Mouse (Mus musculus): ENCODE measurements around the gene Itgb1bp1.

Itgb1bp1 gene

GRCm38 (mm10) chr12:21247711-21248392 lies 38.2 kb downstream of the Itgb1bp1 start:
- Histone ChIP-seq H3K36me3 (ENCODE audit: insufficient read depth, low read length) (peaks cover 45% of the 10 kb centered on the region), H3K9me3 (ENCODE audit: low read length) (no peaks in the 10 kb centered on the region), H3K27me3 (ENCODE audit: insufficient read depth, low read length) (no peaks in the 10 kb centered on the region), H3K4me3 (replicated peaks; ENCODE audit: low read length) (no peak overlapping the region), H3K4me1 (replicated peaks; ENCODE audit: low read depth, low read length) (0 out of 2 replicates have a peak, but pooled peaks cover 2% of the 10 kb centered on the region)
- TF ChIP-seq POU5F1 (IDR thresholded peaks at IDR 0.05; ENCODE audit: borderline replicate concordance, low read length): no peak
- TF ChIP-seq CTCF (conservative IDR thresholded peaks at IDR 0.05; ENCODE audit: low read length): no peak
- TF ChIP-seq NANOG (IDR thresholded peaks at IDR 0.05; ENCODE audit: borderline replicate concordance, low read length): no peak

GRCm38 (mm10) chr12:21244375-21244960 lies 41.6 kb downstream of the Itgb1bp1 start:
- Histone ChIP-seq H3K4me1 (replicated peaks; ENCODE audit: low read depth, low read length) (no peaks in the 10 kb centered on the region), H3K36me3 (ENCODE audit: insufficient read depth, low read length) (peaks cover 27% of the 10 kb centered on the region), H3K4me3 (replicated peaks; ENCODE audit: low read length) (no peak overlapping the region), H3K9me3 (ENCODE audit: low read length) (no peaks in the 10 kb centered on the region), H3K27me3 (ENCODE audit: insufficient read depth, low read length) (no peaks in the 10 kb centered on the region)
- TF ChIP-seq POU5F1 (IDR thresholded peaks at IDR 0.05; ENCODE audit: borderline replicate concordance, low read length): no peak
- TF ChIP-seq CTCF (conservative IDR thresholded peaks at IDR 0.05; ENCODE audit: low read length): no peak
- TF ChIP-seq NANOG (IDR thresholded peaks at IDR 0.05; ENCODE audit: borderline replicate concordance, low read length): no peak

GRCm38 (mm10) chr12:21241965-21242364 lies 44.1 kb downstream of the Itgb1bp1 start:
- TF ChIP-seq NANOG (IDR thresholded peaks at IDR 0.05; ENCODE audit: borderline replicate concordance, low read length) (no peak), CTCF (conservative IDR thresholded peaks at IDR 0.05; ENCODE audit: low read length) (no peak), POU5F1 (IDR thresholded peaks at IDR 0.05; ENCODE audit: borderline replicate concordance, low read length) (no peak)
- Histone ChIP-seq H3K36me3 (ENCODE audit: insufficient read depth, low read length) (peaks cover 17% of the 10 kb centered on the region), H3K9me3 (ENCODE audit: low read length) (no peaks in the 10 kb centered on the region), H3K27me3 (ENCODE audit: insufficient read depth, low read length) (no peaks in the 10 kb centered on the region), H3K4me1 (replicated peaks; ENCODE audit: low read depth, low read length) (no peaks in the 10 kb centered on the region), H3K4me3 (replicated peaks; ENCODE audit: low read length) (no peak overlapping the region)

GRCm38 (mm10) chr12:21234560-21234959 lies 51.5 kb downstream of the Itgb1bp1 start:
- no peak for TF ChIP-seq CTCF (conservative IDR thresholded peaks at IDR 0.05; ENCODE audit: low read length)
- TF ChIP-seq POU5F1 (IDR thresholded peaks at IDR 0.05; ENCODE audit: borderline replicate concordance, low read length): no peak
- no peak for TF ChIP-seq NANOG (IDR thresholded peaks at IDR 0.05; ENCODE audit: borderline replicate concordance, low read length)
- peaks cover 1% of the 10 kb centered on the region for H3K4me1 ChIP-seq (replicated peaks; ENCODE audit: low read depth, low read length)
- H3K4me3 ChIP-seq (replicated peaks; ENCODE audit: low read length): no peak overlapping the region
- H3K27me3 ChIP-seq (ENCODE audit: insufficient read depth, low read length): no peaks in the 10 kb centered on the region
- no peaks in the 10 kb centered on the region for H3K9me3 ChIP-seq (ENCODE audit: low read length)
- H3K36me3 ChIP-seq (ENCODE audit: insufficient read depth, low read length): peaks cover 17% of the 10 kb centered on the region

GRCm38 (mm10) chr12:21233727-21234126 lies 52.4 kb downstream of the Itgb1bp1 start:
- H3K4me1 ChIP-seq (replicated peaks; ENCODE audit: low read depth, low read length): peaks cover 10% of the 10 kb centered on the region
- peaks cover 12% of the 10 kb centered on the region for H3K36me3 ChIP-seq (ENCODE audit: insufficient read depth, low read length)
- no peaks in the 10 kb centered on the region for H3K27me3 ChIP-seq (ENCODE audit: insufficient read depth, low read length)
- no peaks in the 10 kb centered on the region for H3K9me3 ChIP-seq (ENCODE audit: low read length)
- H3K4me3 ChIP-seq (replicated peaks; ENCODE audit: low read length): no peak overlapping the region
- TF ChIP-seq NANOG (IDR thresholded peaks at IDR 0.05; ENCODE audit: borderline replicate concordance, low read length) (no peak), POU5F1 (IDR thresholded peaks at IDR 0.05; ENCODE audit: borderline replicate concordance, low read length) (no peak), CTCF (conservative IDR thresholded peaks at IDR 0.05; ENCODE audit: low read length) (no peak)

- no peak for TF ChIP-seq POU5F1 (IDR thresholded peaks at IDR 0.05; ENCODE audit: borderline replicate concordance, low read length)
- H3K9me3 ChIP-seq (ENCODE audit: low read length): no peaks in the 10 kb centered on the region
- peaks cover 31% of the 10 kb centered on the region for H3K4me1 ChIP-seq (replicated peaks; ENCODE audit: low read depth, low read length)
- no peak overlapping the region for H3K4me3 ChIP-seq (replicated peaks; ENCODE audit: low read length)
- no peaks in the 10 kb centered on the region for H3K27me3 ChIP-seq (ENCODE audit: insufficient read depth, low read length)
- H3K36me3 ChIP-seq (ENCODE audit: insufficient read depth, low read length): peaks cover 16% of the 10 kb centered on the region
Measured at GRCm38 (mm10) chr12:21229076-21229918, 56.8 kb downstream of the Itgb1bp1 start.

GRCm38 (mm10) chr12:21228650-21229049 lies 57.4 kb downstream of the Itgb1bp1 start:
- Histone ChIP-seq H3K4me1 (replicated peaks; ENCODE audit: low read depth, low read length) (peaks cover 38% of the 10 kb centered on the region), H3K36me3 (ENCODE audit: insufficient read depth, low read length) (peaks cover 16% of the 10 kb centered on the region), H3K27me3 (ENCODE audit: insufficient read depth, low read length) (no peaks in the 10 kb centered on the region), H3K4me3 (replicated peaks; ENCODE audit: low read length) (no peak overlapping the region), H3K9me3 (ENCODE audit: low read length) (no peaks in the 10 kb centered on the region)
- TF ChIP-seq NANOG (IDR thresholded peaks at IDR 0.05; ENCODE audit: borderline replicate concordance, low read length): no peak
- no peak for TF ChIP-seq CTCF (conservative IDR thresholded peaks at IDR 0.05; ENCODE audit: low read length)
- no peak for TF ChIP-seq POU5F1 (IDR thresholded peaks at IDR 0.05; ENCODE audit: borderline replicate concordance, low read length)
